9 mouse cellular contexts compared by ENCODE assay signal in genomic region chr14:76308188-76308812, GRCm38 (mm10).
DNase-seq lines count a peak whose midpoint lies in the region; ATAC-seq and TF ChIP-seq lines count a peak whose summit lies in the region.
"Had no signal": no experiment of that assay in that cellular context is flagged by ENCODE, and none has a peak within 500 bp of the region (broad histone marks: within the 10 kb centered on the region; RNA-seq: fewer than 3 reads in every experiment).

No protein-coding gene starts in this region.

- no peak for DNase-seq in kidney, adult 2 months
- peak; percentile 62 for DNase-seq in embryo, embryonic 11 days
- peak; percentile 27 for DNase-seq in hindbrain, embryonic 10.5 days (ENCODE audit: low spot score)
- no peak for DNase-seq in cerebellum, postnatal 4 days (ENCODE audit: low spot score in 2 of 2)
- no peak for DNase-seq in cerebellum, adult 9-10 months
- DNase-seq: kidney, postnatal 4 days had no signal

- H3K4me1 ChIP-seq in kidney, embryonic 14.5 days (ENCODE audit: control insufficient read depth, insufficient read depth, low read length): peaks cover 4% of the 10 kb centered on the region; the same call in 1 of the 2 replicates
- H3K4me1 ChIP-seq in kidney, adult 2 months (ENCODE audit: control insufficient read depth, insufficient read depth, low read length): no peaks in the 10 kb centered on the region
- peaks cover 15% of the 10 kb centered on the region for H3K4me1 ChIP-seq in hindbrain, embryonic 10.5 days (replicated peaks)
- H3K4me1 ChIP-seq in midbrain, embryonic 13.5 days (replicated peaks): peaks cover 22% of the 10 kb centered on the region

- H3K9me3 ChIP-seq in kidney, embryonic 14.5 days (ENCODE audit: control insufficient read depth, low read length): no peaks in the 10 kb centered on the region
- H3K9me3 ChIP-seq in hindbrain, embryonic 10.5 days: no peaks in the 10 kb centered on the region
- no peaks in the 10 kb centered on the region for H3K9me3 ChIP-seq in midbrain, embryonic 13.5 days

- TF ChIP-seq POLR2A in kidney, adult 2 months (IDR thresholded peaks at IDR 0.05; ENCODE audit: low read depth, low read length): no peak

- H3K9ac ChIP-seq in kidney, embryonic 14.5 days (ENCODE audit: low read depth, low read length): no peak overlapping the region
- H3K9ac ChIP-seq in midbrain, embryonic 13.5 days (replicated peaks): peak overlapping the region; percentile 33; the same call in 1 of the 2 replicates

- H3K27me3 ChIP-seq in kidney, embryonic 14.5 days (ENCODE audit: control insufficient read depth, insufficient read depth, low read length): no peaks in the 10 kb centered on the region
- no peaks in the 10 kb centered on the region for H3K27me3 ChIP-seq in kidney, adult 2 months (replicated peaks; ENCODE audit: control insufficient read depth, insufficient read depth, low read length)
- H3K27me3 ChIP-seq in hindbrain, embryonic 10.5 days (ENCODE audit: insufficient read depth, poor library complexity, severe bottlenecking): no peaks in the 10 kb centered on the region
- no peaks in the 10 kb centered on the region for H3K27me3 ChIP-seq in midbrain, embryonic 13.5 days

- H3K4me2 ChIP-seq in kidney, embryonic 14.5 days (replicated peaks; ENCODE audit: low read depth, low read length): peak overlapping the region; percentile 25
- peak overlapping the region; percentile 48 for H3K4me2 ChIP-seq in midbrain, embryonic 13.5 days (replicated peaks)

- H3K27ac ChIP-seq in kidney, embryonic 14.5 days (ENCODE audit: low read depth, low read length): no peak overlapping the region
- H3K27ac ChIP-seq in kidney, adult 2 months (ENCODE audit: insufficient read depth, low read depth, low read length): no peak overlapping the region
- H3K27ac ChIP-seq in hindbrain, embryonic 10.5 days: peak overlapping the region; percentile 84
- peak overlapping the region; percentile 63 for H3K27ac ChIP-seq in midbrain, embryonic 13.5 days

- H3K4me3 ChIP-seq in kidney, embryonic 14.5 days (ENCODE audit: low read length): peak overlapping the region; percentile 3; the same call in 1 of the 2 replicates
- H3K4me3 ChIP-seq in kidney, adult 2 months (ENCODE audit: insufficient read depth, low read depth, low read length): no peak overlapping the region
- peak overlapping the region; percentile 37 for H3K4me3 ChIP-seq in hindbrain, embryonic 10.5 days
- peak overlapping the region; percentile 28 for H3K4me3 ChIP-seq in midbrain, embryonic 13.5 days (replicated peaks)

- no peak for TF ChIP-seq CTCF in kidney, adult 2 months (conservative IDR thresholded peaks at IDR 0.05; ENCODE audit: insufficient read depth, insufficient read length, low read depth, low read length)

- H3K36me3 ChIP-seq in kidney, embryonic 14.5 days (ENCODE audit: control insufficient read depth, insufficient read depth, low read length): no peaks in the 10 kb centered on the region
- no peaks in the 10 kb centered on the region for H3K36me3 ChIP-seq in kidney, adult 2 months (ENCODE audit: control insufficient read depth, insufficient read depth, low read length)
- no peaks in the 10 kb centered on the region for H3K36me3 ChIP-seq in hindbrain, embryonic 10.5 days
- no peaks in the 10 kb centered on the region for H3K36me3 ChIP-seq in midbrain, embryonic 13.5 days

- no peak for ATAC-seq in kidney, embryonic 14.5 days (ENCODE audit: low FRiP score, low TSS enrichment)
- ATAC-seq in midbrain, embryonic 13.5 days: peak; percentile 54; the same call in 1 of the 2 replicates
- ATAC-seq in inflammation-experienced regulatory T-cells, adult 6 months: no peak

- WGBS in kidney, embryonic 14.5 days: 34% methylated on average over 12 of the region's 12 CpGs
- 33% methylated on average over 12 of the region's 12 CpGs for WGBS in kidney, adult 2 months
- 24% methylated on average over 12 of the region's 12 CpGs for WGBS in hindbrain, embryonic 10.5 days
- 22% methylated on average over 12 of the region's 12 CpGs for WGBS in midbrain, embryonic 13.5 days

Comparison
In these comparisons a context has a peak if more than half of its experiments do, and no peak if none do; other contexts are left out.
1. H3K27ac ChIP-seq: peak in hindbrain, embryonic 10.5 days (single experiment) and midbrain, embryonic 13.5 days (single experiment); none in kidney, embryonic 14.5 days (single experiment) and kidney, adult 2 months (single experiment).
2. DNase-seq: peak in embryo, embryonic 11 days (single experiment) and hindbrain, embryonic 10.5 days (single experiment); none in kidney, adult 2 months (single experiment), cerebellum, postnatal 4 days (0 of 2) and cerebellum, adult 9-10 months (single experiment).